29 mouse cellular contexts compared by ENCODE assay signal in genomic region chr9:80723638-80724037, GRCm38 (mm10).
DNase-seq lines count a peak whose midpoint lies in the region; ATAC-seq and TF ChIP-seq lines count a peak whose summit lies in the region.
"Had no signal": no experiment of that assay in that cellular context is flagged by ENCODE, and none has a peak within 500 bp of the region (broad histone marks: within the 10 kb centered on the region; RNA-seq: fewer than 3 reads in every experiment).

No protein-coding gene starts in this region.

- H3K4me3 ChIP-seq in kidney, postnatal 0 days (replicated peaks; ENCODE audit: low read depth, low read length), result no peak overlapping the region
- H3K4me3 ChIP-seq in lung, postnatal 0 days (ENCODE audit: low read depth, low read length), result no peak overlapping the region
- H3K4me3 ChIP-seq in intestine, embryonic 16.5 days (ENCODE audit: low read length), result no peak overlapping the region
- H3K4me3 ChIP-seq in stomach, postnatal 0 days (ENCODE audit: low read depth, low read length), result no peak overlapping the region
- H3K4me3 ChIP-seq in midbrain, embryonic 16.5 days (ENCODE audit: low read depth, low read length), result no peak overlapping the region
- H3K4me3 ChIP-seq: embryonic facial prominence, embryonic 13.5 days; erythroblast, embryonic 14.5 days; forebrain, embryonic 13.5 days; hindbrain, embryonic 10.5 days; left cerebral cortex, adult 2 months; limb, embryonic 12.5 days; liver, embryonic 12.5 days; midbrain, embryonic 10.5 days; midbrain, embryonic 15.5 days had no signal

- no peaks in the 10 kb centered on the region for H3K27me3 ChIP-seq in kidney, postnatal 0 days (ENCODE audit: insufficient read depth, low read length)
- H3K27me3 ChIP-seq in lung, postnatal 0 days (replicated peaks; ENCODE audit: insufficient read depth, low read length), result no peaks in the 10 kb centered on the region
- H3K27me3 ChIP-seq in intestine, embryonic 16.5 days (replicated peaks; ENCODE audit: control insufficient read depth, insufficient read depth, low read length), result no peaks in the 10 kb centered on the region
- no peaks in the 10 kb centered on the region for H3K27me3 ChIP-seq in stomach, postnatal 0 days (ENCODE audit: control insufficient read depth, insufficient read depth, low read length)
- no peaks in the 10 kb centered on the region for H3K27me3 ChIP-seq in midbrain, embryonic 16.5 days (ENCODE audit: control insufficient read depth, insufficient read depth, low read depth, low read length)
- H3K27me3 ChIP-seq: CH12.LX; embryonic facial prominence, embryonic 13.5 days; forebrain, embryonic 13.5 days; limb, embryonic 12.5 days; liver, embryonic 12.5 days; midbrain, embryonic 15.5 days had no signal

- TF ChIP-seq CTCF in kidney, postnatal 0 days (IDR thresholded peaks at IDR 0.05; ENCODE audit: low read depth), result no peak
- TF ChIP-seq CTCF in lung, postnatal 0 days (IDR thresholded peaks at IDR 0.05), result no peak
- no peak for TF ChIP-seq CTCF in stomach, postnatal 0 days (IDR thresholded peaks at IDR 0.05; ENCODE audit: low read depth)

- H3K36me3 ChIP-seq in kidney, postnatal 0 days (ENCODE audit: insufficient read depth, low read length), result no peaks in the 10 kb centered on the region
- no peaks in the 10 kb centered on the region for H3K36me3 ChIP-seq in lung, postnatal 0 days (ENCODE audit: insufficient read depth, low read length)
- H3K36me3 ChIP-seq in intestine, embryonic 16.5 days (ENCODE audit: control insufficient read depth, insufficient read depth, low read length), result no peaks in the 10 kb centered on the region
- H3K36me3 ChIP-seq in stomach, postnatal 0 days (ENCODE audit: control insufficient read depth, insufficient read depth, low read length), result no peaks in the 10 kb centered on the region
- no peaks in the 10 kb centered on the region for H3K36me3 ChIP-seq in midbrain, embryonic 16.5 days (ENCODE audit: control insufficient read depth, insufficient read depth, low read length)
- H3K36me3 ChIP-seq: embryonic facial prominence, embryonic 13.5 days; hindbrain, embryonic 10.5 days; limb, embryonic 12.5 days; liver, embryonic 12.5 days; midbrain, embryonic 10.5 days; midbrain, embryonic 15.5 days had no signal

- ATAC-seq in kidney, postnatal 0 days (replicated peaks; ENCODE audit: low FRiP score, low read depth), result no peak; the same call in 1 of the 2 replicates
- ATAC-seq in lung, postnatal 0 days, result peak; percentile 12; the same call in 1 of the 2 replicates
- peak; percentile 55 for ATAC-seq in intestine, embryonic 16.5 days
- peak; percentile 42; the same call in 1 of the 2 replicates for ATAC-seq in stomach, postnatal 0 days (ENCODE audit: low FRiP score, low TSS enrichment)
- no peak for ATAC-seq in midbrain, embryonic 16.5 days
- ATAC-seq: activated CD4-positive, CD25-positive, alpha-beta regulatory T cell, adult 4 months; forebrain, embryonic 13.5 days; hindbrain, postnatal 0 days; liver, embryonic 12.5 days; liver, postnatal 0 days; midbrain, embryonic 15.5 days had no signal

- peak; percentile 33 for DNase-seq in kidney, postnatal 0 days (ENCODE audit: low spot score)
- DNase-seq in kidney, postnatal 25 days, result no peak
- DNase-seq in lung, postnatal 0 days (ENCODE audit: low spot score), result peak; percentile 44
- DNase-seq in lung, postnatal 4 days, result no peak
- no peak for DNase-seq in stomach, postnatal 0 days (ENCODE audit: low spot score)
- no peak for DNase-seq in layer of hippocampus, postnatal 25 days (ENCODE audit: extremely low spot score in 1 of 2, low spot score in 1 of 2)
- DNase-seq: adrenal gland, adult 2 months; adrenal gland, postnatal 36 days; cerebellum, adult 2 months; cerebellum, postnatal 25 days; gastrocnemius, postnatal 10 days; heart, postnatal 14 days; kidney, adult 11 months; liver, postnatal 0 days; spleen, adult 18-20 months had no signal

- no peaks in the 10 kb centered on the region for H3K9me3 ChIP-seq in kidney, postnatal 0 days (replicated peaks; ENCODE audit: low read length)
- H3K9me3 ChIP-seq in lung, postnatal 0 days (ENCODE audit: low read length), result no peaks in the 10 kb centered on the region
- no peaks in the 10 kb centered on the region for H3K9me3 ChIP-seq in intestine, embryonic 16.5 days (ENCODE audit: control insufficient read depth, low read length)
- H3K9me3 ChIP-seq in stomach, postnatal 0 days (ENCODE audit: control insufficient read depth, low read length), result no peaks in the 10 kb centered on the region
- H3K9me3 ChIP-seq in midbrain, embryonic 16.5 days (replicated peaks; ENCODE audit: control insufficient read depth, low read length, poor library complexity, severe bottlenecking), result no peaks in the 10 kb centered on the region
- H3K9me3 ChIP-seq: embryonic facial prominence, embryonic 13.5 days; forebrain, embryonic 13.5 days; hindbrain, embryonic 10.5 days; limb, embryonic 12.5 days; liver, embryonic 12.5 days; midbrain, embryonic 10.5 days; midbrain, embryonic 15.5 days had no signal

- H3K4me2 ChIP-seq in kidney, postnatal 0 days (ENCODE audit: low read length), result no peak overlapping the region
- no peak overlapping the region for H3K4me2 ChIP-seq in lung, postnatal 0 days (replicated peaks; ENCODE audit: low read depth, low read length)
- H3K4me2 ChIP-seq in intestine, embryonic 16.5 days (ENCODE audit: low read depth, low read length), result no peak overlapping the region
- H3K4me2 ChIP-seq in stomach, postnatal 0 days (replicated peaks; ENCODE audit: low read depth), result no peak overlapping the region
- no peak overlapping the region for H3K4me2 ChIP-seq in midbrain, embryonic 16.5 days (ENCODE audit: low read length)
- H3K4me2 ChIP-seq: embryonic facial prominence, embryonic 13.5 days; forebrain, embryonic 13.5 days; limb, embryonic 12.5 days; liver, embryonic 12.5 days; midbrain, embryonic 15.5 days had no signal

- H3K27ac ChIP-seq in kidney, postnatal 0 days, result no peak overlapping the region
- H3K27ac ChIP-seq in lung, postnatal 0 days (ENCODE audit: low read length), result no peak overlapping the region
- no peak overlapping the region for H3K27ac ChIP-seq in intestine, embryonic 16.5 days (ENCODE audit: low read length)
- H3K27ac ChIP-seq in stomach, postnatal 0 days (replicated peaks), result no peak overlapping the region
- no peak overlapping the region for H3K27ac ChIP-seq in midbrain, embryonic 16.5 days (ENCODE audit: low read length)
- H3K27ac ChIP-seq: embryonic facial prominence, embryonic 13.5 days; forebrain, embryonic 13.5 days; hindbrain, embryonic 10.5 days; hindbrain, postnatal 0 days; left cerebral cortex, adult 2 months; limb, embryonic 12.5 days; liver, embryonic 12.5 days; midbrain, embryonic 10.5 days; midbrain, embryonic 15.5 days had no signal

- TF ChIP-seq EP300 in lung, postnatal 0 days (IDR thresholded peaks at IDR 0.05), result no peak
- TF ChIP-seq EP300 in stomach, postnatal 0 days (optimal IDR thresholded peaks at IDR 0.05), result no peak

- no peaks in the 10 kb centered on the region for H3K4me1 ChIP-seq in kidney, postnatal 0 days (replicated peaks; ENCODE audit: insufficient read depth, low read length)
- H3K4me1 ChIP-seq in lung, postnatal 0 days (ENCODE audit: insufficient read depth, low read depth, low read length), result no peaks in the 10 kb centered on the region
- H3K4me1 ChIP-seq in intestine, embryonic 16.5 days (ENCODE audit: control insufficient read depth, insufficient read depth, low read length), result no peaks in the 10 kb centered on the region
- H3K4me1 ChIP-seq in stomach, postnatal 0 days (replicated peaks; ENCODE audit: control insufficient read depth, insufficient read depth), result no peaks in the 10 kb centered on the region
- no peaks in the 10 kb centered on the region for H3K4me1 ChIP-seq in midbrain, embryonic 16.5 days (ENCODE audit: control insufficient read depth, insufficient read depth, low read length)
- H3K4me1 ChIP-seq: embryonic facial prominence, embryonic 13.5 days; forebrain, embryonic 13.5 days; hindbrain, embryonic 10.5 days; limb, embryonic 12.5 days; liver, embryonic 12.5 days; midbrain, embryonic 10.5 days; midbrain, embryonic 15.5 days had no signal

- H3K9ac ChIP-seq in kidney, postnatal 0 days (ENCODE audit: low read depth, low read length), result no peak overlapping the region
- no peak overlapping the region for H3K9ac ChIP-seq in lung, postnatal 0 days (replicated peaks; ENCODE audit: low read depth)
- H3K9ac ChIP-seq in intestine, embryonic 16.5 days (ENCODE audit: low read depth, low read length), result no peak overlapping the region
- no peak overlapping the region for H3K9ac ChIP-seq in stomach, postnatal 0 days (ENCODE audit: low read length)
- H3K9ac ChIP-seq in midbrain, embryonic 16.5 days (ENCODE audit: low read depth, low read length), result no peak overlapping the region
- H3K9ac ChIP-seq: embryonic facial prominence, embryonic 13.5 days; forebrain, embryonic 13.5 days; limb, embryonic 12.5 days; liver, embryonic 12.5 days; liver, postnatal 0 days; midbrain, embryonic 15.5 days had no signal

Comparison
In these comparisons a context has a peak if more than half of its experiments do, and no peak if none do; other contexts are left out.
1. DNase-seq: peak in kidney, postnatal 0 days (single experiment) and lung, postnatal 0 days (single experiment); none in kidney, postnatal 25 days (0 of 2), lung, postnatal 4 days (0 of 2), stomach, postnatal 0 days (single experiment) and layer of hippocampus, postnatal 25 days (0 of 2).
2. ATAC-seq: peak in lung, postnatal 0 days (single experiment), intestine, embryonic 16.5 days (single experiment) and stomach, postnatal 0 days (single experiment); none in kidney, postnatal 0 days (single experiment) and midbrain, embryonic 16.5 days (single experiment).